In the genomic region with DNA sequence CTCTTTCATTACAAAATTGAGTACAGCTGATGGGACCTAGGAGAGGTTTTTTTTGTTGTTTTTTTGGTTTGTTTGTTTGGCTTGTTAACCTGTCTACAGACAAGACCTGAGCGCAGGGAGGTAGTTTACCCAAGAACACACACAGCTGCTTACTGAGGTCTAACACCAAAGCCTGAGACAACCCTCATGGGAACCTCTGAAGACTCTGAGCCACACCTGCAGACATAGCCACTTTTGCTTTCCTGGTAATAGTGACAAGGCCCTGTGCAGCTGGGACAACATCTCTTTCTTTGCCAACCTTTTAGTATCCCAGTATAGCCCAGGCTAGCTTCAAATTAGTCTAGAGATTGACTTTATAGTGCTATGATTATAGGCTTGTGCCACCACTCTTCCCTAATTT, we compare ENCODE assay signal across 19 mouse cellular contexts. TPM values are rescaled to one million over a fixed set of nuclear protein-coding genes. Genes with fewer than 3 reads are reported as not detected.
DNase-seq lines count a peak whose midpoint lies in the region; ATAC-seq and TF ChIP-seq lines count a peak whose summit lies in the region.
"Had no signal": no experiment of that assay in that cellular context is flagged by ENCODE, and none has a peak within 500 bp of the region (broad histone marks: within the 10 kb centered on the region; RNA-seq: fewer than 3 reads in every experiment).

No protein-coding gene starts in this region.

- H3K4me1 ChIP-seq in kidney, postnatal 0 days (replicated peaks; ENCODE audit: insufficient read depth, low read length), result peaks cover 7% of the 10 kb centered on the region
- peaks cover 49% of the 10 kb centered on the region for H3K4me1 ChIP-seq in thymus, adult 2 months (replicated peaks; ENCODE audit: control insufficient read depth, insufficient read depth, low read length)
- H3K4me1 ChIP-seq in forebrain, embryonic 12.5 days, result no peaks in the 10 kb centered on the region
- H3K4me1 ChIP-seq in hindbrain, embryonic 16.5 days (ENCODE audit: control insufficient read depth, insufficient read depth, low read depth, low read length), result no peaks in the 10 kb centered on the region

- H3K4me3 ChIP-seq in kidney, postnatal 0 days (replicated peaks; ENCODE audit: low read depth, low read length), result no peak overlapping the region
- H3K4me3 ChIP-seq in thymus, adult 2 months (ENCODE audit: control insufficient read depth, insufficient read depth, low read length), result no peak overlapping the region
- no peak overlapping the region for H3K4me3 ChIP-seq in forebrain, embryonic 12.5 days (replicated peaks)
- no peak overlapping the region for H3K4me3 ChIP-seq in hindbrain, embryonic 16.5 days (ENCODE audit: low read length)
- H3K4me3 ChIP-seq: embryonic facial prominence, embryonic 10.5 days; heart, embryonic 15.5 days; hindbrain, embryonic 10.5 days had no signal

- no peak overlapping the region for H3K4me2 ChIP-seq in kidney, postnatal 0 days (ENCODE audit: low read length)
- no peak overlapping the region for H3K4me2 ChIP-seq in forebrain, embryonic 12.5 days
- H3K4me2 ChIP-seq in hindbrain, embryonic 16.5 days (ENCODE audit: low read length), result no peak overlapping the region
- H3K4me2 ChIP-seq: heart, embryonic 11.5 days; hindbrain, embryonic 14.5 days had no signal

- WGBS in kidney, postnatal 0 days, result 85% methylated on average over 1 of the region's 1 CpGs
- WGBS in thymus, adult 2 months, result 21% methylated on average over 1 of the region's 1 CpGs
- WGBS in forebrain, embryonic 12.5 days, result 96% methylated on average over 1 of the region's 1 CpGs
- 94% methylated on average over 1 of the region's 1 CpGs for WGBS in hindbrain, embryonic 16.5 days

- H3K9ac ChIP-seq in kidney, postnatal 0 days (ENCODE audit: low read depth, low read length), result no peak overlapping the region
- H3K9ac ChIP-seq in forebrain, embryonic 12.5 days, result no peak overlapping the region
- no peak overlapping the region; the same call in 1 of the 2 replicates for H3K9ac ChIP-seq in hindbrain, embryonic 16.5 days (ENCODE audit: low read depth, low read length)
- H3K9ac ChIP-seq: heart, embryonic 15.5 days; hindbrain, embryonic 14.5 days had no signal

- no peak for TF ChIP-seq CTCF in kidney, postnatal 0 days (IDR thresholded peaks at IDR 0.05; ENCODE audit: low read depth)
- TF ChIP-seq CTCF in thymus, adult 2 months (IDR thresholded peaks at IDR 0.05; ENCODE audit: borderline replicate concordance, control insufficient read depth, extremely low read depth, insufficient read depth, low read length, poor library complexity), result no peak

- H3K36me3 ChIP-seq in kidney, postnatal 0 days (ENCODE audit: insufficient read depth, low read length), result peaks cover 19% of the 10 kb centered on the region
- H3K36me3 ChIP-seq in thymus, adult 2 months (ENCODE audit: control insufficient read depth, insufficient read depth, low read length), result peaks cover 23% of the 10 kb centered on the region
- peaks cover 25% of the 10 kb centered on the region for H3K36me3 ChIP-seq in forebrain, embryonic 12.5 days (replicated peaks)
- peaks cover 12% of the 10 kb centered on the region for H3K36me3 ChIP-seq in hindbrain, embryonic 16.5 days (ENCODE audit: control insufficient read depth, insufficient read depth, low read length)

- H3K9me3 ChIP-seq in kidney, postnatal 0 days (replicated peaks; ENCODE audit: low read length), result no peaks in the 10 kb centered on the region
- H3K9me3 ChIP-seq in forebrain, embryonic 12.5 days, result no peaks in the 10 kb centered on the region
- H3K9me3 ChIP-seq in hindbrain, embryonic 16.5 days (ENCODE audit: control insufficient read depth, low read length), result no peaks in the 10 kb centered on the region
- H3K9me3 ChIP-seq: embryonic facial prominence, embryonic 10.5 days; G1E; heart, embryonic 15.5 days; hindbrain, embryonic 10.5 days had no signal

- H3K27ac ChIP-seq in kidney, postnatal 0 days, result peak overlapping the region; percentile 50; the same call in 1 of the 2 replicates
- H3K27ac ChIP-seq in thymus, adult 2 months (ENCODE audit: control insufficient read depth, insufficient read depth, low read length), result peak overlapping the region; percentile 80
- H3K27ac ChIP-seq in forebrain, embryonic 12.5 days, result no peak overlapping the region
- H3K27ac ChIP-seq in hindbrain, embryonic 16.5 days (ENCODE audit: low read depth, low read length), result no peak overlapping the region
- H3K27ac ChIP-seq: embryonic facial prominence, embryonic 10.5 days; heart, embryonic 15.5 days; hindbrain, embryonic 10.5 days; hindbrain, embryonic 14.5 days had no signal

- no peak for ATAC-seq in kidney, postnatal 0 days (replicated peaks; ENCODE audit: low FRiP score, low read depth)
- no peak for ATAC-seq in forebrain, embryonic 12.5 days (ENCODE audit: low FRiP score)
- ATAC-seq in hindbrain, embryonic 16.5 days, result no peak
- ATAC-seq: forebrain, embryonic 14.5 days had no signal

- DNase-seq in kidney, postnatal 0 days (ENCODE audit: low spot score), result no peak
- DNase-seq in kidney, postnatal 14 days, result no peak
- DNase-seq in thymus, adult 2 months, result peak; percentile 25
- DNase-seq in thymus, postnatal 10 days (ENCODE audit: low spot score in 2 of 2), result peak; percentile 35 to 37
- DNase-seq in thymus, postnatal 4 days, result peak; percentile 41
- DNase-seq: adrenal gland, adult 8-10 months; adrenal gland, postnatal 36 days; cerebellum, adult 2 months; cerebellum, postnatal 10 days; heart, adult 18-20 months had no signal

- no peaks in the 10 kb centered on the region for H3K27me3 ChIP-seq in kidney, postnatal 0 days (ENCODE audit: insufficient read depth, low read length)
- no peaks in the 10 kb centered on the region for H3K27me3 ChIP-seq in thymus, adult 2 months (ENCODE audit: control insufficient read depth, insufficient read depth, low read length)
- no peaks in the 10 kb centered on the region for H3K27me3 ChIP-seq in forebrain, embryonic 12.5 days
- H3K27me3 ChIP-seq in hindbrain, embryonic 16.5 days (replicated peaks; ENCODE audit: control insufficient read depth, insufficient read depth, low read length), result no peaks in the 10 kb centered on the region
- H3K27me3 ChIP-seq: heart, embryonic 15.5 days had no signal

- TF ChIP-seq POLR2A in thymus, adult 2 months (IDR thresholded peaks at IDR 0.05; ENCODE audit: control insufficient read depth, extremely low read depth, insufficient read depth, low read length, poor library complexity), result no peak

RNA-seq across cellular contexts. Expression of gene Il34, which starts 0.4 kb away (rescaled TPM):
- 5.2 and 7.5 TPM in 2 replicates for polyA plus RNA-seq in kidney, postnatal 0 days (2015; fragmentation: Nextera tagmentation; extraction: Ambion mirVana)
- polyA plus RNA-seq in thymus, adult 2 months (2012; rRNA removed), result 23.2 and 29.3 TPM in 2 replicates
- 0.26 and 0.63 TPM in 2 replicates for polyA plus RNA-seq in forebrain, embryonic 12.5 days (2016; fragmentation: Nextera tagmentation; extraction: Ambion mirVana)
- 7.7 and 8.8 TPM in 2 replicates for polyA plus RNA-seq in hindbrain, embryonic 16.5 days (2015; fragmentation: Nextera tagmentation; extraction: Ambion mirVana)
- polyA plus RNA-seq: G1E had no signal

RNA-seq across cellular contexts. Expression of gene Cog4, which starts 40.3 kb away (rescaled TPM):
- 47.2 and 57.3 TPM in 2 replicates for polyA plus RNA-seq in kidney, postnatal 0 days (2015; fragmentation: Nextera tagmentation; extraction: Ambion mirVana)
- polyA plus RNA-seq in thymus, adult 2 months (2012; rRNA removed), result 34.0 and 38.3 TPM in 2 replicates
- polyA plus RNA-seq in forebrain, embryonic 12.5 days (2016; fragmentation: Nextera tagmentation; extraction: Ambion mirVana), result 64.5 and 73.6 TPM in 2 replicates
- 74.1 and 77.4 TPM in 2 replicates for polyA plus RNA-seq in hindbrain, embryonic 16.5 days (2015; fragmentation: Nextera tagmentation; extraction: Ambion mirVana)

RNA-seq across cellular contexts. Expression of gene Sf3b3, which starts 40.4 kb away (rescaled TPM):
- polyA plus RNA-seq in kidney, postnatal 0 days (2015; fragmentation: Nextera tagmentation; extraction: Ambion mirVana), result 80.1 and 89.4 TPM in 2 replicates
- 78.5 and 82.0 TPM in 2 replicates for polyA plus RNA-seq in thymus, adult 2 months (2012; rRNA removed)
- 187 and 189 TPM in 2 replicates for polyA plus RNA-seq in forebrain, embryonic 12.5 days (2016; fragmentation: Nextera tagmentation; extraction: Ambion mirVana)
- 78.4 and 92.3 TPM in 2 replicates for polyA plus RNA-seq in hindbrain, embryonic 16.5 days (2015; fragmentation: Nextera tagmentation; extraction: Ambion mirVana)

Comparison
In these comparisons a context has a peak if more than half of its experiments do, and no peak if none do; other contexts are left out.
1. DNase-seq: peak in thymus, adult 2 months (single experiment), thymus, postnatal 10 days (2 of 2) and thymus, postnatal 4 days (single experiment); none in kidney, postnatal 0 days (single experiment) and kidney, postnatal 14 days (single experiment).
2. H3K27ac ChIP-seq: peak in kidney, postnatal 0 days (single experiment) and thymus, adult 2 months (single experiment); none in forebrain, embryonic 12.5 days (single experiment) and hindbrain, embryonic 16.5 days (single experiment).